Mouse (Mus musculus) midbrain, embryonic 11.5 days (tissue): Measurements from ENCODE around the gene Lrfn4. TPM values are rescaled to one million over a fixed set of nuclear protein-coding genes. Genes with fewer than 3 reads are reported as not detected.

Source experiments
- ATAC-seq: fragments of 200-750 bp; cut with Nextera tagmentation; 2 replicates; pipeline ENCODE4 v1.8.0; 2017; ENCODE audit warnings: moderate TSS enrichment, moderate library complexity; ENCODE audit not compliant: low FRiP score
- DNase-seq: peaks from one replicate; pipeline ENCODE4 v3.0.0; 2015; ENCODE audit warnings: low spot score; ENCODE audit errors: missing footprints
- H3K27ac ChIP-seq: fragments of 300-500 bp; sonication (generic); 2 replicates; pipeline ENCODE4 v1.5.1; 2014; ENCODE audit warnings: low read depth, low read length
- H3K27me3 ChIP-seq: fragments of 300-500 bp; sonication (generic); 2 replicates; pipeline ENCODE4 v1.6.1; 2014; ENCODE audit warnings: mild to moderate bottlenecking, low read length, moderate library complexity, mixed read lengths; ENCODE audit not compliant: control insufficient read depth, insufficient read depth
- H3K36me3 ChIP-seq: fragments of 300-500 bp; sonication (generic); 2 replicates; pipeline ENCODE4 v1.6.1; 2014; ENCODE audit warnings: mild to moderate bottlenecking, low read length, moderate library complexity, mixed read lengths; ENCODE audit not compliant: control insufficient read depth, insufficient read depth
- H3K4me1 ChIP-seq: fragments of 300-500 bp; sonication (generic); 2 replicates; pipeline ENCODE4 v1.6.1; 2014; ENCODE audit warnings: low read length; ENCODE audit not compliant: control insufficient read depth, insufficient read depth
- H3K4me2 ChIP-seq: fragments of 300-500 bp; sonication (generic); 2 replicates; pipeline ENCODE4 v1.6.1; 2014; ENCODE audit warnings: mild to moderate bottlenecking, moderate library complexity
- H3K4me3 ChIP-seq: fragments of 300-500 bp; sonication (generic); 2 replicates; pipeline ENCODE4 v1.5.1; 2014; ENCODE audit warnings: low read depth, low read length
- H3K9ac ChIP-seq: fragments of 300-500 bp; sonication (generic); 2 replicates; pipeline ENCODE4 v1.6.1; 2014; ENCODE audit warnings: low read length
- H3K9me3 ChIP-seq: fragments of 300-500 bp; sonication (generic); 2 replicates; pipeline ENCODE4 v1.6.1; 2016; ENCODE audit warnings: low read length; ENCODE audit not compliant: control insufficient read depth
- WGBS: fragments of 180-500 bp; shearing (Covaris S2); extraction: QIAGEN DNeasy Blood & Tissue Kit; methylation state at CpG from one replicate; pipeline ENCODE4 v1.1.7; 2014; 5-methylcytosine and 5-hydroxymethylcytosine counted together
- polyA plus RNA-seq: library from polyadenylated mRNA; unstranded; fragments of >200 nt; fragmentation: Nextera tagmentation; extraction: Ambion mirVana; gene quantifications from 2 replicates; pipeline ENCODE4 v1.2.1, GENCODE M21; 2014

Gene Lrfn4
- 7.5 and 7.6 TPM in 2 replicates for polyA plus RNA-seq

DNA sequence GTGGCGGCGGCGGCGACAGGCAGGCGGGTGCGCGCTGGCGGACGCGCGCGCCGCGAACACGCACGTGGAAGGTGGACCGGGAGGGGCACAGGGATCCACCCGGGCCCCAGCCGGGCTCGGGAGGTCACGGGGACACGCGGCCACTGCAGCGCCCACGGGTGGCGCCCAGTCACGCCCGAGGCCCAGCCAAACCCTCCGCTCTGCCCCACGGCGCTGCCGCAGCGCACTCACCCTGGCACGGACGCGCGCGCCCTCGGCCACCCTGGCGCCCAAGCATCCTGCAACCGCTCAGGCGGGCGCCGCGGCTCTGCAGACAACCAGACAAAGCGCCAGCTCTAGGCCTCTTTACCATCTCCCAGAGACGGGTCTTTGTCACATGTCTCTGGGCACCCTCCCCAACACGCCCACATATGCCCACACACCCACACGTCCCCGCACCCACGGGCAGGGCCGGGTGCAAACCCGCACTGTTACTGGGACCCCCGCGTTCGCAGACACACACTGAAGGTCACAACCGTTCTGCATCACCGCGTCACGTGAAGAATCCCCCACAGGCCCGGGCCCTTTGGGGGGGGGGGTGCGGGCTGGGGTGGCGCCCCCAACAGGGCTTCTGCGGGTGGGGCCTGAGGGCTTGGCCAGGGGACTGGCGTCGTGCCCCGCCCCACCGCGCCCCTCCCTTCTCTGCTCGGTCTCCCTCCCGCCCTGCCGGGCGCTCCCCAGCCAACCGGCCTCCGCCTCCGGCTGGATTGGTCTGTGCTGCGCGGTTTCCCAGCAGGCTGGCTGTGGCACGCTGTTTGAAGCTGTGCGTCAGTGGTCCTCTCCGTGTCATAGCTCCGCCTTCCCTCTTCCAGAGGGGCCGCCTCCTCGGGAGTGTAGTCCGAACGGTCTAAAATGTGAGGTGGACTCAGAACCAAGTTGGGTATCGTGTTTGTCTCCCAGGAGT lies at the start of gene Lrfn4:
Gene Lrfn4 (minus strand): TSS at position 517 of the 943 bp plus-strand sequence.
- peaks cover 2% of the 10 kb centered on the region; the same call in 1 of the 2 replicates for H3K27me3 ChIP-seq
- under 1% methylated on average over 69 of the region's 87 CpGs for whole genome bisulfite sequencing
- peaks cover 12% of the 10 kb centered on the region for H3K4me1 ChIP-seq
- peak within 1 kb of the TSS; percentile 96 for H3K9ac ChIP-seq
- ATAC-seq (peak; percentile 94), DNase-seq (peak; percentile 98)
- peak within 1 kb of the TSS; percentile 92 for H3K4me3 ChIP-seq
- H3K36me3 ChIP-seq, result peaks cover 9% of the 10 kb centered on the region
- peak within 1 kb of the TSS; percentile 78 for H3K27ac ChIP-seq
- H3K9me3 ChIP-seq, result no peaks in the 10 kb centered on the region
- peak within 1 kb of the TSS; percentile 79 for H3K4me2 ChIP-seq

DNA sequence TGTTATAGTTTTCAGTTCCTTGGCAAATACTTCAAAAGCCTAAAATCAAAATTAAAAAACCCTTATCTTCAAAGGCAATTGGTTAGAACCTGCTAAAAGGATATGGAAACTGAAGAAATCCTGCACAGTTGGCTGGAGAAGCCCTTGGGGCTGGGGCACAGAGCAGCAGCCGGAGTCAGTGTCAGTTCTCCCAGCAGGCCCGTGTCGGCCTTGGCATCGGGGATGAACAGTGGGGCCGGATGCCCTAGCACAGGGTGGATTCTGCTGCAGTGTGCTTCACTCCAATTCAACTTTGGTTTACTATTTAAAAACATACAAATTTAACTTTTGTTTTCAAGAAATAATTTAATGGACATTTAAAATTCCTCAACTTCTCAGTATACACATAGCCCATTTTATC lies 42.7 kb upstream of the Lrfn4 start:
- Histone ChIP-seq H3K36me3 (no peaks in the 10 kb centered on the region), H3K4me1 (no peaks in the 10 kb centered on the region), H3K4me3 (no peak overlapping the region), H3K9me3 (no peaks in the 10 kb centered on the region), H3K4me2 (no peak overlapping the region), H3K27me3 (no peaks in the 10 kb centered on the region), H3K27ac (no peak overlapping the region), H3K9ac (no peak overlapping the region)
- WGBS, result 86% methylated on average over 5 of the region's 5 CpGs
- ATAC-seq (no peak), DNase-seq (no peak)

DNA sequence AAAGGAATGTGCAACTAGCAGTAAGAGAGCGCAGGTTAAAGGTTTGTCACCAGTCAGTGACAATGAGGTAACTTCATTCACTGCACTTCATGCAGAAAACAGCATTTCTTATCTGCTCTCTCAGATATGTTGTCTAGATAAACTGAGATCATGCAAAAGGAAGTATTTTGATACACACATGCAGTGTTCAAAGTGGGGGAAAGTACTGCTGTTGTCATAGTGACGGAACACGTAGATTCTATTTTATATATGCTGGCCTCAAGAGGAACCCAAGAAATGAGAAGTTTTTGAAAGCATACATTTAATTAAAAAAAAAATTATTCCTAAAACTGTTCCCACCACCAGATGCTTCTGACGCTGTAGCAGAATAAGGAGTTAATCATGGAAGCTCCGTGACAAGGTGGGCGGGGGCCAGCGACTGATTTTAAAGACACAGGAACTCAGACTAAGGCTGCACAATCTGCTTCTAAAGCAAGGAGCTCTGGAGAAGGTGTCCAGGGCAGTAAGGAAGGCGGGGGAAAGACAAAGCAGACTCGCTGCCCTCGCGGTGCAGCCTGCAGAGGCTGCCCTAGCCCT lies 31.5 kb upstream of the Lrfn4 start:
- no peak for DNase-seq
- no peak for ATAC-seq
- WGBS, result 78% methylated on average over 11 of the region's 11 CpGs
- Histone ChIP-seq H3K9me3 (no peaks in the 10 kb centered on the region), H3K4me3 (no peak overlapping the region), H3K4me1 (no peaks in the 10 kb centered on the region), H3K27me3 (no peaks in the 10 kb centered on the region), H3K27ac (no peak overlapping the region), H3K4me2 (no peak overlapping the region), H3K9ac (no peak overlapping the region), H3K36me3 (no peaks in the 10 kb centered on the region)

DNA sequence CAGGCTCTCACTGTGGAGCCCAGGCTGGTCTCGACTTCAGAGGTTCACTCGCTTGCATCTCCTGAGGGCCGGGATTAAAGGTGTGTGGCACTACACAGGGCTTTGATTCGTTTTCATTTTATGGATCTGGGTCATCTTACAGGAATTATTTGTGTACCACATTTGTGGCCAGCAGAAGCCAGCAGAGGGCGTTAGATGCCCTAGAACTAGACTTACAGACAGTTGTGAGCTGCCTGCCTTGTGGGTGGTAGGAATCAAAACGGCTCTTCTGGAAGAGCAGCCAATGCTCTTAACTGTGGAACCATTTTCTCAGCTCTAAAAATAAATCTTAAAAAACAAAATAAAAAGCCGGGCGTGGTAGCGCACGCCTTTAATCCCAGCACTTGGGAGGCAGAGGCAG lies 28.8 kb upstream of the Lrfn4 start:
- no peak overlapping the region for H3K4me3 ChIP-seq
- DNase-seq (peak; percentile 87), ATAC-seq (no peak)
- no peak overlapping the region for H3K9ac ChIP-seq
- H3K4me1 ChIP-seq, result no peaks in the 10 kb centered on the region
- WGBS, result 43% methylated on average over 10 of the region's 10 CpGs
- no peak overlapping the region for H3K27ac ChIP-seq
- no peaks in the 10 kb centered on the region for H3K9me3 ChIP-seq
- no peaks in the 10 kb centered on the region for H3K27me3 ChIP-seq
- no peak overlapping the region for H3K4me2 ChIP-seq
- H3K36me3 ChIP-seq, result no peaks in the 10 kb centered on the region

DNA sequence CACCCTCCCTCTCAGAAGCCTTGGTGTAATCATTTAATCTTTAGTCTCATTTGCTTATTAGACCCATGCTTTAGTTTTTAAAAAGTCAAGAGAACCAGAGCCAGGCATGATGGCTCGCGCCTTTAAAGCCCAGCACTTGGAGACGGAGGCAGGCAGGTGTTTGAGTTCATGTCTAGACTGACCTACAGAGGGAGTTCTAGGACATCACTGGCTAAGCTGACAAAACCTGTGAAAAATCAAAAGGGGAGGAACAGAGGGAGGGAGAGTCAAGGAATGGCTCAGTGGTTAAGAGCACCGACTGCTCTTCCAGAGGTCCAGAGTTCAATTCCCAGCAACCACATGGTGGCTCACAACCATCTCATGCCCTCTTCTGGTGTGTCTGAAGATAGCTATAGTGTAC lies 20.5 kb upstream of the Lrfn4 start:
- Histone ChIP-seq H3K4me3 (no peak overlapping the region), H3K4me1 (no peaks in the 10 kb centered on the region), H3K27me3 (no peaks in the 10 kb centered on the region), H3K36me3 (no peaks in the 10 kb centered on the region), H3K4me2 (no peak overlapping the region), H3K9me3 (no peaks in the 10 kb centered on the region), H3K9ac (no peak overlapping the region), H3K27ac (no peak overlapping the region)
- no peak for DNase-seq
- ATAC-seq, result no peak
- 72% methylated on average over 4 of the region's 4 CpGs for WGBS

DNA sequence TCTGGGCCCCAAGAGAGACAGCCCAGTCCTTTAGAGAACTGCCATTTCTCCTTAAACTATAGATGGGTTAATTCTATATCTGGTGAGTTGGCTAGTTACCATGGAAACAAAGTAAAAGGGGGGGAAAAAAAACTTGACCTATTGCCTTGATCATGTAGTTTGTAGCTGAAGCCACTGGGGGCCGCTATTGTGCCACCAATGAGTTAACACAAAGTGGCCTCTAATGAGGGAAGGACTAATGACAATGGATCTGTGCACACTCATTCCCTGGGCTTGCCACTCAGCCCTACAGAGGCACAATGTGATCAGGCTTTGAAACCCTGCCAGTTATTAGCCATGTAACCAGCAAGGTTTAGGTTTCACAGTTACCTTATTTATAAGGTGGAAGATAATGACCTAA lies 13.4 kb upstream of the Lrfn4 start:
- no peak overlapping the region for H3K27ac ChIP-seq
- DNase-seq (peak; percentile 97), ATAC-seq (no peak)
- H3K9me3 ChIP-seq, result no peaks in the 10 kb centered on the region
- H3K4me3 ChIP-seq, result no peak overlapping the region
- H3K4me1 ChIP-seq, result peaks cover 18% of the 10 kb centered on the region
- H3K36me3 ChIP-seq, result no peaks in the 10 kb centered on the region
- no peak overlapping the region for H3K4me2 ChIP-seq
- H3K9ac ChIP-seq, result no peak overlapping the region
- H3K27me3 ChIP-seq, result no peaks in the 10 kb centered on the region
- 3% methylated on average over 1 of the region's 1 CpGs for WGBS

DNA sequence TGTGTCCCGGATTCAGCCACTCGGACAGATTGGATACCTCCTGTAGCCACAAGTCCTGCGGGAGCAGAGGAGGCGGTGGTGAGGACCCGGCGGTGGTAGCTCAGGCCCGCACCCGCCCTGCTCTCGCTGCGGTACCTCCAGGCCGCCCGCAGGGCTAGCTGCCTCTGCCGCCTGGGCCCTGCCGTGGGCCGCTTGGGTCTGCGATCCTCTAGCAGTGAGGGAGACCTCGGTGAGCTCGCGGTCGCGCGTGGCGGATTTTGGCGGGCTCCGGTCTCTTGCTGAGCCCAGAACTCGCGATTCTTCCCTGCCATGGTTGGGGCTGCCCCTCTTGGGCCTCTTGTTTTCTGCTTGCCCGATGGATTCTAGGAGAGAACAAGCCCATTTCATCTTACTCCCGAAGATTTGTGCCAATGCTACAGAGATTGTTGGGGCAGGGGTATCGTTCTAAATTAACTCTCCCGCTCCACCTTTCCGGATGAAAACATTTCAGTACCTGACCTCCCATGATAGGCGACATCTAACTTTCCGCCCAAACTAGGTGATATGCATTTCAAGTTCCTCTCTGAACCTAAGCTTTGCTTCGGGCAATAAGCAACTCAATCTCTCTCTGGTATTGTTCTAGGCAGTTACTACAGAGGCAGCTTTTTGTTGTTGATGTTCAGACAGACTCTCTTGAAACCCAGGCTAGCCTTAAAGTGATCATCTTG lies 10.5 kb upstream of the Lrfn4 start:
- peak; percentile 68 for ATAC-seq
- Histone ChIP-seq H3K9ac (peak overlapping the region; percentile 95), H3K4me3 (peak overlapping the region; percentile 92), H3K4me2 (peak overlapping the region; percentile 84), H3K9me3 (no peaks in the 10 kb centered on the region), H3K27ac (peak overlapping the region; percentile 61), H3K4me1 (peaks cover 18% of the 10 kb centered on the region), H3K36me3 (peaks cover 11% of the 10 kb centered on the region), H3K27me3 (no peaks in the 10 kb centered on the region)
- DNase-seq, result peak; percentile 91
- WGBS, result 3% methylated on average over 33 of the region's 35 CpGs

DNA sequence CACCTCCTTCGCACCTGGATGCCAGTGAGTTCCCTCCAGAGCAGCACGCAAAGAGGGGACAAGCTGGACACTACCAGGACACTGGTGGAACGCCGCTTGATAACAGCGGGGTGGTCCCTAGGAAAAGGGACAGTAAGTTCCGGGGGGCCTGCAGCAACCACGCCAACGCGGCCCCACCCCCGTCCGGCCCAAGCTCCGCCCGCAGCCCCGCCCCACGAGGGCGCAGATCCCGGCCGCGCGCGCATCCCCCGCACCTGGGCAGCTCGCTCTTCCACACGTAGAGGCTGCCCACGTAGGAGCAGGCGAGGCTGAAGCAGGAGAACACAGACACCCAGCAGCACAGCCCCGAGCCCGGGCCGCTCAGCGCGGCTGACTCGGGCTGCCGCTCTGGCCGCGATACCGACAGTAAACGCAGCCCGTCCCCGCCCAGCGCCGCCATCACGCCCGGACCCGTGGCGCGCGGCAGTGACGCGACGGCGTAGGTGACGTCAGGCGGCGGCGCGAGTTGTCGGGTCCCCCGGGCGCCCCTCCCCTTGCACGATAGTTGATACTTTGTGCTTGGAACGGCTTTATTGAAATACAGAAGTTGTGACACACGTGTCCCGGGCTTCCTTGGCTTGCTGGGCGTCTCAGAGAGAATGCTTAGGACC lies 9.8 kb upstream of the Lrfn4 start, which contains the start of gene Rce1:
Gene Rce1 (minus strand): TSS at position 463 of the 650 bp plus-strand sequence.
- DNase-seq (peak; percentile 99), ATAC-seq (peak; percentile 91)
- Histone ChIP-seq H3K4me1 (peaks cover 18% of the 10 kb centered on the region), H3K27me3 (no peaks in the 10 kb centered on the region), H3K27ac (peak within 1 kb of the TSS; percentile 61), H3K4me3 (peak within 1 kb of the TSS; percentile 92), H3K4me2 (peak within 1 kb of the TSS; percentile 84), H3K36me3 (peaks cover 11% of the 10 kb centered on the region), H3K9me3 (no peaks in the 10 kb centered on the region), H3K9ac (peak within 1 kb of the TSS; percentile 95)
- WGBS, result under 1% methylated on average over 58 of the region's 64 CpGs
